Mouse (Mus musculus) heart, adult 2 months (tissue): ENCODE results near the gene Mrc1. TPM values are rescaled to one million over a fixed set of nuclear protein-coding genes. Genes with fewer than 3 reads are reported as not detected.

Experiments used
- DNase-seq, 2 experiments: peaks; one replicate each; pipeline ENCODE4 v3.0.0; 2021
- H3K27ac ChIP-seq: fragments of 200-600 bp; 2 replicates; pipeline ENCODE4 v1.8.1; 2022
- H3K27me3 ChIP-seq: fragments of 200-500 bp; 2 replicates; pipeline ENCODE4 v1.6.1; 2012; ENCODE audit warnings: mild to moderate bottlenecking, low read length, inconsistent platforms, mixed read lengths; ENCODE audit not compliant: control insufficient read depth, insufficient read depth
- H3K36me3 ChIP-seq: fragments of 200-500 bp; 2 replicates; pipeline ENCODE4 v1.6.1; 2012; ENCODE audit warnings: low read length, inconsistent platforms; ENCODE audit not compliant: control insufficient read depth, insufficient read depth
- H3K4me1 ChIP-seq: fragments of 200-500 bp; 2 replicates; pipeline ENCODE4 v1.6.1; 2011; ENCODE audit warnings: low read length; ENCODE audit not compliant: control insufficient read depth, insufficient read depth
- H3K4me3 ChIP-seq: fragments of 200-600 bp; 2 replicates; pipeline ENCODE4 v1.8.1; 2022
- H3K79me2 ChIP-seq: fragments of 200-500 bp; replicated peaks from 2 replicates; pipeline ENCODE4 v1.6.1; 2012; ENCODE audit warnings: mild to moderate bottlenecking, inconsistent platforms, low read length, moderate library complexity, mixed read lengths; ENCODE audit not compliant: control insufficient read depth, insufficient read depth
- H3K9ac ChIP-seq: fragments of 200-500 bp; 2 replicates; pipeline ENCODE4 v1.6.1; 2012; ENCODE audit warnings: low read depth, mild to moderate bottlenecking, control low read depth, inconsistent platforms, low read length, mixed read lengths
- CTCF ChIP-seq: fragments of 200-600 bp; IDR thresholded peaks from 2 replicates; pipeline ENCODE4 v1.8.1; 2022; ENCODE audit warnings: antibody characterized with exemption, mild to moderate bottlenecking, moderate library complexity
- EP300 ChIP-seq: fragments of 200-500 bp; IDR thresholded peaks from 2 replicates; pipeline ENCODE4 v1.6.1; 2011; ENCODE audit warnings: low read depth, low read length, control low read depth; ENCODE audit not compliant: insufficient read depth
- POLR2A ChIP-seq: fragments of 200-500 bp; IDR thresholded peaks from 2 replicates; pipeline ENCODE4 v1.6.1; 2011; ENCODE audit warnings: mild to moderate bottlenecking, low read depth, low read length, control low read depth; ENCODE audit not compliant: insufficient read depth
- WGBS: fragments of 180-500 bp; shearing (Covaris S2); methylation state at CpG from one replicate; pipeline ENCODE4 v1.1.7; 2018; 5-methylcytosine and 5-hydroxymethylcytosine counted together
- intact Hi-C: fragments of 180-260 bp; cut with DNase I; formaldehyde crosslinking; loops from one replicate; pipeline ENCODE4 v1.15.1; 2025
- polyA plus RNA-seq: library from polyadenylated mRNA; depleted of rRNA; stranded (reverse); fragments of >200 nt; gene quantifications from 2 replicates; pipeline ENCODE4 v1.2.3, GENCODE M21; 2012
- total RNA-seq, 2 experiments: library from RNA; stranded (reverse); gene quantifications; 2 replicates each; pipeline ENCODE4 v1.2.3; 2021

The Mrc1 gene
- total and polyA plus RNA-seq, 3 experiments: 3.9 to 20.3 (median 16.9) TPM

DNA sequence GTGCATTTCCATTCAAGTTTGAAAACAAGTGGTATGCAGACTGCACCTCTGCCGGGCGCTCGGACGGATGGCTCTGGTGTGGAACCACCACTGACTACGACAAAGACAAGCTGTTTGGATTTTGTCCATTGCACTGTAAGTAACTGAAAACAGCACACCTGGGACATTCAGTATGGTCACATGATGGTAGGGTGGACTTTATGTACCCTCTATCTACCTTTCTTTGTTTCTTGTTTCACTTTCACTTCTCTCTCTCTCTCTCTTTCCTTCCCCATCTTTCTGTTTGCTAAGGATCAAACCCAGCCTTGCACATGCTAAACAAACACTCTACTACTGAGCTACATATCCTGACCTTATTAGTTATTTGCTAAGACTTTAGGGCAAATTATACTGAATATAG lies 15.0 kb downstream of the Mrc1 start:
- WGBS: 88% methylated on average over 5 of the region's 5 CpGs
- no peak overlapping the region for H3K4me3 ChIP-seq
- no peak overlapping the region for H3K9ac ChIP-seq
- DNase-seq: no peak
- no peak for TF ChIP-seq POLR2A
- no peak for TF ChIP-seq CTCF
- no peak for TF ChIP-seq EP300
- H3K36me3 ChIP-seq: no peaks in the 10 kb centered on the region
- H3K4me1 ChIP-seq: no peaks in the 10 kb centered on the region
- no peaks in the 10 kb centered on the region for H3K79me2 ChIP-seq
- intact Hi-C loops: no loop called here
- H3K27me3 ChIP-seq: 0 out of 2 replicates have a peak, but pooled peaks cover 1% of the 10 kb centered on the region
- H3K27ac ChIP-seq: no peak overlapping the region

- no peaks in the 10 kb centered on the region for H3K79me2 ChIP-seq
- H3K27ac ChIP-seq: no peak overlapping the region
- no peaks in the 10 kb centered on the region for H3K4me1 ChIP-seq
- no peak overlapping the region for H3K9ac ChIP-seq
- TF ChIP-seq CTCF (no peak), EP300 (no peak), POLR2A (no peak)
- 79% methylated on average over 2 of the region's 2 CpGs for WGBS
- 0 out of 2 replicates have a peak, but pooled peaks cover 1% of the 10 kb centered on the region for H3K27me3 ChIP-seq
- DNase-seq: no peak
- no peaks in the 10 kb centered on the region for H3K36me3 ChIP-seq
- intact Hi-C loops: no loop called here
- no peak overlapping the region for H3K4me3 ChIP-seq
Measured at GRCm38 (mm10) chr2:14244668-14245067, 15.5 kb downstream of the Mrc1 start.

DNA sequence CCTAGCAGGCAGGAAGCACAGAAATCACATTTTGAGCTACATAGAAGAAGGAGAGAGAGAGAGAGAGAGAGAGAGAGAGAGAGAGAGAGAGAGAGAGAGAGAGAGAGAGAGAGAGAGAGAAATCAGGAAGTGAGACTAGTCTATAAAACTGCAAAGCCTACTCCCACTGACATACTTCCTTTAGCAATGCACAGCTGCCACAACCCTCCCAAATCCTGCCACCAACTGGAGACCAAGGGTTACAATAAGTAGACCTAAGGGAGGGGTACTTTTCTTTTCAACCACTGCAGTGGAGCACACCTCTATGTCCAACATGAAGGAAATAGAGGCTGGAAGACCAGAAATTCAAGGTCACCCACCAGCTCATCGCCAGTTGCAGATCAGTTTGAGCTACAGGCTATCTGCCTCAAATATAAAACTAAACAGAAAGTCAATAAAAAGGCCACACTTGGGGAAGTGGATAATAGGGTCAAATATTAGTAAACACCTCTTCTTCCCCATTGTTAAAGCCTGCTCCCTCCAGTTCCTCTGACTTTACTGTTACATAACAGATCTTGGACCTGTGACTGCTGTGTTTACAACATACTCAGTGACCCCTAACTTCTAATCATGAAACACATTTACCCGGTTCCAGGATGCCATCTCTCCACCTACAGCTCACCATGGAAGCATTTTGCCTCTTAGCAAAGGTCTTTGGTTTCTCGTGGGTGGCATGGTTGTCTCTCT lies 20.8 kb downstream of the Mrc1 start:
- no peaks in the 10 kb centered on the region for H3K4me1 ChIP-seq
- no peak for TF ChIP-seq CTCF
- TF ChIP-seq EP300: no peak
- no peak for TF ChIP-seq POLR2A
- no peaks in the 10 kb centered on the region for H3K79me2 ChIP-seq
- no peak overlapping the region for H3K4me3 ChIP-seq
- H3K27ac ChIP-seq: no peak overlapping the region
- 0 out of 2 replicates have a peak, but pooled peaks cover 1% of the 10 kb centered on the region for H3K27me3 ChIP-seq
- H3K9ac ChIP-seq: no peak overlapping the region
- intact Hi-C loops: no loop called here
- WGBS: 78% methylated on average over 3 of the region's 3 CpGs
- no peaks in the 10 kb centered on the region for H3K36me3 ChIP-seq
- peak in 1 of 2 experiments; percentile 29 for DNase-seq

DNA sequence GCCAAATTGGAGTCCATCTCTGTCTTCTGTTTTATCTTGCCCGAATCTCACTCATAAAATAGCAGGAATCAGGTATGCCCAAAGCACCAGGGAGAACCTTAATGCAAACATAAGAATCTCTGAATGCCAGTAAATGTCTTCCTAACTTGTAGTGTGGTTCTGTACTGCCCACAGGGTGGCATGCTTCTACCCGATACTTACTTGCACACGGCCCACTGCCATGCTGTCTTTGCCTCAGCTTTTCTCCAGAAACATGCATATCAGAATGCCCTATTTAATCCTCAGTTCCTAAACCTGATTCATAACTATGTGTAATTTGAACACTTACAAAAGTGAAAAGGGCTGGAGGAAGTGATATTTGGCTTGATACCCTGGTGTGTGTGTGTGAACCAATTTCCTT lies 22.7 kb downstream of the Mrc1 start:
- no peak for DNase-seq
- Histone ChIP-seq H3K4me1 (no peaks in the 10 kb centered on the region), H3K79me2 (no peaks in the 10 kb centered on the region), H3K27ac (no peak overlapping the region), H3K27me3 (no peaks in the 10 kb centered on the region), H3K4me3 (no peak overlapping the region), H3K9ac (no peak overlapping the region), H3K36me3 (no peaks in the 10 kb centered on the region)
- intact Hi-C loops: no loop called here
- 81% methylated on average over 3 of the region's 3 CpGs for WGBS
- TF ChIP-seq CTCF: no peak
- TF ChIP-seq EP300: no peak
- TF ChIP-seq POLR2A: no peak

DNA sequence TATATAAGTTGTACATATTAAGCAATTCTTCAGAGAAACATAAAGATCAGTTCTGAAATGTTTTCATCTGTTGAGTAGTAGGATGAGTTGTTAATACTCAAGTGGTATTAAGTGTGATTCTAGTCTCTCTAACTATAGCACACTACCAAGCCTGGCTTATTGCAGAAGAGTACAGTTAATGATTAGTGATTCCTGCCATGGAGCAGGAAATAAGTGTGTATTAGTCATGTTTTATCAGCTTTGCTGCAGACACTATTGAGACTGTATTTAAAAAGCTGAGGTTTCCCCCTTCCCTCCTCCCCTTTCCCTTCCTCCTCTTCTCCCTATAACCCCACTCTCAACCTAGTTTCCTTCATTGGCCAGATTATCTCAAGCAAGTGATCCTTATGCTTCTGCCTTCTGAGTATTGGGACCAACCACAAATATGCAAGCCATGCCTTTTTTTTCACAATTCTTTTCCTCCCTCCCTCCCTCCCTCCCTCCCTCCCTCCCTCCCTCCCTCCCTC lies 29.2 kb downstream of the Mrc1 start:
- no peak for TF ChIP-seq POLR2A
- TF ChIP-seq EP300: no peak
- no peak for TF ChIP-seq CTCF
- H3K9ac ChIP-seq: no peak overlapping the region
- H3K79me2 ChIP-seq: no peaks in the 10 kb centered on the region
- no peaks in the 10 kb centered on the region for H3K27me3 ChIP-seq
- H3K36me3 ChIP-seq: no peaks in the 10 kb centered on the region
- intact Hi-C loops: no loop called here
- no peak overlapping the region for H3K27ac ChIP-seq
- no peak overlapping the region for H3K4me3 ChIP-seq
- H3K4me1 ChIP-seq: no peaks in the 10 kb centered on the region
- DNase-seq: no peak

DNA sequence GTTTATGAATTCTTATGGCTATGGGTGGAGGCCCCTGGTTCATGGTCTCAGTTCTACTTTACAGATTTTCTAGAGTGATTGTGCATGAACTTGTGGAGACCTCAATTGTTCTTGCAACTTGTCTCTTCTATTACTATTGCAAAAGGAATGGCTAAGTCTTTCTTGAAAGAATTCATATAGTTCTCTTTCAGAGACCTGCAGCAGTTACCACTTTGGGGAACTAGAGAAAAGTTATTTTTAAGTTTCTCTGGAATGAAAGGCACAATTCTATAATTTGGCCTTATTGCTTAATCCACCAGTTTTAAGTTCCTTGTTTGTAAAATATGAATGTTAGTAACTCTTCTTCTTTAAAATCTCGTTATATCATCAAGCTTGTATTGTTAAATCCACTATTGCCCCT lies 32.9 kb downstream of the Mrc1 start:
- no peak for DNase-seq

More for the DNA sequence above, 32.9 kb downstream of the Mrc1 start:
- no peak overlapping the region for H3K4me3 ChIP-seq
- WGBS: 81% methylated on average over 1 of the region's 1 CpGs
- no peak overlapping the region for H3K27ac ChIP-seq
- H3K36me3 ChIP-seq: no peaks in the 10 kb centered on the region
- H3K4me1 ChIP-seq: no peaks in the 10 kb centered on the region
- H3K79me2 ChIP-seq: no peaks in the 10 kb centered on the region
- no peaks in the 10 kb centered on the region for H3K27me3 ChIP-seq
- intact Hi-C loops: no loop called here
- TF ChIP-seq EP300 (no peak), POLR2A (no peak), CTCF (no peak)
- H3K9ac ChIP-seq: no peak overlapping the region
